Mouse (Mus musculus) midbrain, embryonic 14.5 days (tissue): ENCODE measurements around the gene Il6ra. TPM values are rescaled to one million over a fixed set of nuclear protein-coding genes. Genes with fewer than 3 reads are reported as not detected.

Experiments
- ATAC-seq: fragments of 200-750 bp; cut with Nextera tagmentation; 2 replicates; pipeline ENCODE4 v1.8.0; 2017; ENCODE audit warnings: moderate number of reproducible peaks, moderate library complexity; ENCODE audit not compliant: low FRiP score, low TSS enrichment
- DNase-seq: peaks from one replicate; pipeline ENCODE4 v3.0.0-alpha.2; 2015
- H3K27ac ChIP-seq: fragments of 300-500 bp; sonication (generic); replicated peaks from 2 replicates; pipeline ENCODE4 v1.5.1; 2014; ENCODE audit warnings: mild to moderate bottlenecking, low read depth, low read length, moderate library complexity
- H3K27me3 ChIP-seq: fragments of 300-500 bp; sonication (generic); 2 replicates; pipeline ENCODE4 v1.6.1; 2014; ENCODE audit warnings: low read length, control low read depth, mixed read lengths; ENCODE audit not compliant: control insufficient read depth, insufficient read depth
- H3K36me3 ChIP-seq: fragments of 300-500 bp; sonication (generic); 2 replicates; pipeline ENCODE4 v1.6.1; 2014; ENCODE audit warnings: low read length, control low read depth; ENCODE audit not compliant: control insufficient read depth, insufficient read depth
- H3K4me1 ChIP-seq: fragments of 300-500 bp; sonication (generic); 2 replicates; pipeline ENCODE4 v1.6.1; 2014; ENCODE audit warnings: mild to moderate bottlenecking, antibody characterized with exemption, low read length, control low read depth; ENCODE audit not compliant: control insufficient read depth, insufficient read depth
- H3K4me2 ChIP-seq: fragments of 300-500 bp; sonication (generic); 2 replicates; pipeline ENCODE4 v1.6.1; 2014; ENCODE audit warnings: mild to moderate bottlenecking, low read length, moderate library complexity
- H3K4me3 ChIP-seq: fragments of 300-500 bp; sonication (generic); replicated peaks from 2 replicates; pipeline ENCODE4 v1.5.1; 2014; ENCODE audit warnings: low read depth, low read length
- H3K9ac ChIP-seq: fragments of 300-500 bp; sonication (generic); replicated peaks from 2 replicates; pipeline ENCODE4 v1.6.1; 2014; ENCODE audit warnings: mild to moderate bottlenecking, low read length, moderate library complexity
- H3K9me3 ChIP-seq: fragments of 300-500 bp; sonication (generic); 2 replicates; pipeline ENCODE4 v1.6.1; 2016; ENCODE audit warnings: low read length, control low read depth, mixed read lengths; ENCODE audit not compliant: control insufficient read depth
- WGBS: fragments of 180-500 bp; shearing (Covaris S2); extraction: QIAGEN DNeasy Blood & Tissue Kit; methylation state at CpG from one replicate; pipeline ENCODE4 v1.1.7; 2014; 5-methylcytosine and 5-hydroxymethylcytosine counted together
- polyA plus RNA-seq: library from polyadenylated mRNA; unstranded; fragments of >200 nt; fragmentation: Nextera tagmentation; extraction: Ambion mirVana; gene quantifications from 2 replicates; pipeline ENCODE4 v1.2.1, GENCODE M21; 2014

The Il6ra gene
- polyA plus RNA-seq, 1 experiment from 2014 or later: 0.66 TPM

DNA sequence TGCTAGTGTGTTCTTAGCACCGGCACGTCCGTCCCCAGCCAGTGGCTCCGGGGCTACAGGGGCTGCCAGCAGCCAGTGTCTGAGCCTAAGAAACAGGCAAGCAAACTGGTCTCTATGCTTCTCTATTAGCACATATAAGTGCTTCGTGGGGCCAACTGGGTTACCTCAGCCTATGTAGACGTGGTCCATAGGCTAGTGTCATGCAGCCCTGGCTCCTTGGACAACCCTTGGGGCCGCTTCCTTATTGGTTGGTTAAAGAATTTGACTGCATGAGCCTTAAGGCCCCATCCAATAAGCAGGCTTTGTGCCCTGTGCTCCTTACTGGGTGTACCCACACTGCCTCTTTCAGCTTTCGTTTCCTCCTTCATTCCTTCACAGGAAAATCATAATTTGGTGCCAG is 37.2 kb downstream of the Il6ra start:
- no peak overlapping the region for H3K4me2 ChIP-seq
- H3K9me3 ChIP-seq: no peaks in the 10 kb centered on the region
- ATAC-seq (no peak), DNase-seq (no peak)
- peaks cover 3% of the 10 kb centered on the region; the same call in 1 of the 2 replicates for H3K27me3 ChIP-seq
- H3K27ac ChIP-seq: no peak overlapping the region
- no peaks in the 10 kb centered on the region for H3K4me1 ChIP-seq
- no peak overlapping the region for H3K4me3 ChIP-seq
- H3K9ac ChIP-seq: no peak overlapping the region
- H3K36me3 ChIP-seq: no peaks in the 10 kb centered on the region
- WGBS: 83% methylated on average over 8 of the region's 8 CpGs

DNA sequence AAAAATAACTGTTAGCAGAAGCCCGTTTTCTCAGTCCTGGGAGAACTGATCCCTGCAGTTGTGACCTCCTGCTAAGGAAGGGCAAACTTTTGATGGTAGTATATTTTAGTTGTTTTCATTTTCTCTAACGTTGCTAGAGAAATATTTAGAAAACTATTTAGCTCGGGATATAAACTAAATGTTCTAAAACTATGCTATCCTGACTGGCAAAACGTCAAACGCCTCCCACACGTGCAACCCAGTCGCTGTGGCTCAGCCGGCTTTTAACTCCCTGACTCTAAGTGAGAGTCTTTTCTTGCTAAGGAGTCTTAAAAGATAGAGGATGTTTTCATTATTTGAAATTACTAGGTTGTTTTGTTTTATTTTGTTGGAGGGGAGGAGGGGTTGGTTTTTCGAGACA is 38.0 kb downstream of the Il6ra start:
- ATAC-seq (no peak), DNase-seq (no peak)
- H3K9ac ChIP-seq: no peak overlapping the region
- 0 out of 2 replicates have a peak, but pooled peaks cover 3% of the 10 kb centered on the region for H3K27me3 ChIP-seq
- H3K4me1 ChIP-seq: no peaks in the 10 kb centered on the region
- 89% methylated on average over 9 of the region's 9 CpGs for WGBS
- H3K27ac ChIP-seq: no peak overlapping the region
- no peak overlapping the region for H3K4me2 ChIP-seq
- H3K4me3 ChIP-seq: no peak overlapping the region
- H3K36me3 ChIP-seq: no peaks in the 10 kb centered on the region
- no peaks in the 10 kb centered on the region for H3K9me3 ChIP-seq

DNA sequence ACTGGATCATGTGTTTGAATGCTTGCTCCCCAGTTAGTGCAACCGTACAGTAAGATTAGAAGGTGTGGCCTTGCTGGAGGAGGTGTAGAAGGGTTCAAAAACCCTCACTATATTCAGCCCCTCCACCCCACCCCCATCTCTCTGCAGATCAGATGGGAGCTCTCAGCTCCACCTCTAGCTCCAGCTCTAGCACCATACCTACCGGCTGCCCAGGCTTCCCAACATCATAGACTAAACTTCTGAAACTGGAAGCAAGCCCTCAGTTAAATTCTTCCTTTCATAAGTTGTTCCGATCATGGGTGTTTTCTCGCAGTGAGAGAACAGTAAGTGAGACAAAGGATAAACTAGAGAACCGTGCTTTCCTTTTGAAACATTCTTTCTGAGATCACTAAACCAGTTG is 38.9 kb downstream of the Il6ra start:
- Histone ChIP-seq H3K4me2 (no peak overlapping the region), H3K9me3 (no peaks in the 10 kb centered on the region), H3K4me1 (no peaks in the 10 kb centered on the region), H3K9ac (no peak overlapping the region), H3K27ac (no peak overlapping the region), H3K27me3 (0 out of 2 replicates have a peak, but pooled peaks cover 3% of the 10 kb centered on the region), H3K36me3 (no peaks in the 10 kb centered on the region), H3K4me3 (no peak overlapping the region)
- no peak for ATAC-seq
- DNase-seq: no peak
- 87% methylated on average over 5 of the region's 5 CpGs for WGBS

DNA sequence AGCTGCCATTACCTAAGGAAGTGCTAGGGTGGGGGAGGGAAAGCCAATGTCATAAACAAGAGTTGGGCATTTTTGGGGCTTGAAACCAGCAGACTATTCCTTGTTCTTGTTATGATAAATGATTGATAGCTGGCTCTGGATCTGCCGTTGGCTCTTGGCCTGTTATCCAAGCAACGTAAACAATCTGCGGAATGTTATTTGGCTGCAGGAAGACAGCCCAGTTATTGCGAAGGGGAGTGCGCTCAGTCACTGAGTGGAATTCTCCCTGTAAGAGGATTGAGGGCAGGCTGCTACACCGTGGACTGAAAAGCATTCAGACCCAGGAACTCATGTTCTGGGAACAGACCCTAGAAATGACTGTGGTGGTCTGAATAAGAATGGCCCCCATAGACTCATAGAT is 40.3 kb downstream of the Il6ra start:
- no peaks in the 10 kb centered on the region for H3K36me3 ChIP-seq
- H3K4me3 ChIP-seq: no peak overlapping the region
- DNase-seq: no peak
- ATAC-seq: no peak
- H3K9ac ChIP-seq: no peak overlapping the region
- H3K9me3 ChIP-seq: no peaks in the 10 kb centered on the region
- H3K27ac ChIP-seq: no peak overlapping the region
- 0 out of 2 replicates have a peak, but pooled peaks cover 2% of the 10 kb centered on the region for H3K4me1 ChIP-seq
- 0 out of 2 replicates have a peak, but pooled peaks cover 3% of the 10 kb centered on the region for H3K27me3 ChIP-seq
- H3K4me2 ChIP-seq: no peak overlapping the region
- 87% methylated on average over 6 of the region's 6 CpGs for WGBS

DNA sequence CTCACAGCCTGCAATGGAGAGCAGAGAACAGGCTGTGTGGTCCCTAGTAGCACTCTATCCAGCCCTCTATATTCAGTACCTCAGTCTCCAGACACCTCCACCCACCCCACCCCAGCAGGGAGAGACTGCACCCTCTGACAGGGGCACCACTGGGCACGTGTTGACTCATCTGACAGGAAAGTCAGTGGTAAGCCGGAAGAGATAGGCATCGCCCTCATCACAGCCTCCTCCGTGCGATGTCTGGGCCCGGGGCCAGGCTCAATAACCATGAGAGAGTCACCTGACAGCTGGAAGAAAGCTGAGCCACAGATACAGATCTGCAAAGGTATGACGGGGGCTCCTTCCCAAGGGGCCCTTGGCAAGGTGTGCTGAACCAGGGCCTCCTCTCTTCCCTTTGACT is 40.8 kb downstream of the Il6ra start:
- Histone ChIP-seq H3K27ac (no peak overlapping the region), H3K4me2 (no peak overlapping the region), H3K36me3 (no peaks in the 10 kb centered on the region), H3K9me3 (no peaks in the 10 kb centered on the region), H3K27me3 (0 out of 2 replicates have a peak, but pooled peaks cover 3% of the 10 kb centered on the region), H3K4me3 (no peak overlapping the region), H3K4me1 (0 out of 2 replicates have a peak, but pooled peaks cover 2% of the 10 kb centered on the region), H3K9ac (no peak overlapping the region)
- DNase-seq (no peak), ATAC-seq (no peak)
- WGBS: 91% methylated on average over 7 of the region's 7 CpGs

DNA sequence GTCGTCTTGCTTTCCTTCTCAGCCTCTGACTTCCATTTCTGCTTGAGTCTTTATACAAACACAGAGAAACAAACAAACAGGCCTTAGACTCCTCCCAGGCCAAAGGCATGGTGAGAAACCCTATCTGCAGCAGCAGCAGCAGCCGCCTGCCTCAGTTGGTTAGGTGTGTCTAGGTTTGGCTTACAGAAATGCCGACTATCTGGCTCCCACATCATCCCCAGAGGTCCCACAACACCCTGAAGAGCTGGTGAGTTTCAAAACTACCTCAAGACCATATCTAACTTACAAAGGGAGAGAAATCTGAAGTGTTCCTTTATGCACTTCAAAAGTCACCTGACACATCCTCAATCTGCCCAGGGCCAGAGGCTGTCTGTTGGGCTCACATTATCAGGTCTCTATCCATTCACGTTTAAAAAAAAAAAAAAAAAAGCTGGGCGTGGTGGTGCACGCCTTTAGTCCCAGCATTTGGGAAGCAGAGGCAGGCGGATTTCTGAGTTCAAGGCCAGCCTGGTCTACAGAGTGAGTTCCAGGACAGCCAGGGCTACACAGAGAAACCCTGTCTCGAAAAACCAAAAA is 41.6 kb downstream of the Il6ra start:
- Histone ChIP-seq H3K4me2 (no peak overlapping the region), H3K9ac (no peak overlapping the region), H3K9me3 (no peaks in the 10 kb centered on the region), H3K36me3 (no peaks in the 10 kb centered on the region), H3K4me3 (no peak overlapping the region), H3K27me3 (0 out of 2 replicates have a peak, but pooled peaks cover 3% of the 10 kb centered on the region), H3K4me1 (0 out of 2 replicates have a peak, but pooled peaks cover 2% of the 10 kb centered on the region), H3K27ac (no peak overlapping the region)
- DNase-seq: no peak
- no peak for ATAC-seq
- WGBS: 76% methylated on average over 8 of the region's 8 CpGs

DNA sequence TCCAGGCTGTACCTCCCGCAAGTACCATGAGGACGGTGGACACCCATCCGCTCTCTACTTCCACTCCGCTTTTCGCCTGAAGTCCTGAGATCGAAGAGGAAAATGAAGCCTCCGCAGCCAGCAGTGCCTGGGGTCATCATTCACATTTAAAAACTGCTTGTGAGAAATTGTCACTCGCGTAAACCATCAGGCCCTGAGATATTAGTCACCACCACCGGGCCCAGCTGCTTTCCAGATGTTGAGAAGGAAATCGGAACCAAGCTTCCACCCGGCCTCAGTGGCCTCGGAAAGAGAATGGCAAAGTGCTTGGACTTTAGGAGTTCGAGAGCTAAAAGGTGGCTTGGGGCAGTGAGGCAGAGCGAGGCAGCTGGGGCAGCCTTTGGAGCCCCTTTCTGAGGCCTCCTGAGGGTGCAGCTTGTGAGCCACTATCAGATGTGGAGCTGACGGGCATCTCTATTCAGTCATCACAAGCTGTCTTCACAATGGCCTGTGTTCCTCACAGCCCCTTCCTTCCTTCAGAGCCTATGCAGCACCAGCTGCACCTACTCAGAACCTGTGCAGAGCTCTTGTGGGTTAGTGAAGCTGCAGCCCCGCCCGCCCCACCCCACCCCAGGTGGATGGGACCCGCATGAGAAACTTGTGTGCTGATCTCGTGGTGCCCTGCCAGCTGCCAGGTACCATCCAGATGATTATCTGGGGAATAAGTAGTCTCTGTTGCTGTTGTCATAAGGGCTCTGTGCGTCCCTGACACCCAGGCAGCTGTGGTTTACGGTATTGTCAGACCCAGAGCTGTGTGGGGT is 42.3 kb downstream of the Il6ra start:
- Histone ChIP-seq H3K9me3 (no peaks in the 10 kb centered on the region), H3K27ac (no peak overlapping the region), H3K9ac (no peak overlapping the region), H3K36me3 (no peaks in the 10 kb centered on the region), H3K4me3 (no peak overlapping the region), H3K4me2 (no peak overlapping the region), H3K4me1 (0 out of 2 replicates have a peak, but pooled peaks cover 2% of the 10 kb centered on the region), H3K27me3 (0 out of 2 replicates have a peak, but pooled peaks cover 3% of the 10 kb centered on the region)
- ATAC-seq: no peak
- 79% methylated on average over 22 of the region's 22 CpGs for WGBS
- no peak for DNase-seq

DNA sequence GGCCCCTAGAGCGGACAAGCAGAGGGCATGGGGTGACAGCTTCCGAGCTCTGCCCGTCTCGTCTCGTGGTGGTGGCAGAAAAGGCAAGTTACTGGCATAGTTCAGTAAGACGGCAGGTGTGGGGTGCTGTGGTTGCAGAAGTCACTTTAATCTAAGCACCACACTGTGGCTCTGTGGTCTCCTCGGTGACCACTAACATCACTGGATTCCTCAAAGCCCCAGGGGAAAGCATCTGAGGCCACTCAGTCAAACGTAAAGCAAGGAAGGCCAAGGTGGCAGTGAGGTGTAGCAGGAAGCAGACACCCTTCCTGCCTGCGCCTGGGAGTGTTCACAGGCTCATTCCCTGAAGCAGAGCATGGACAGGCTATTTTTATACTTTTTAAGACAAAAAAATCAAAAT is 43.4 kb downstream of the Il6ra start:
- H3K27me3 ChIP-seq: 0 out of 2 replicates have a peak, but pooled peaks cover 2% of the 10 kb centered on the region

More for the DNA sequence above, 43.4 kb downstream of the Il6ra start:
- H3K36me3 ChIP-seq: no peaks in the 10 kb centered on the region
- no peak overlapping the region for H3K4me3 ChIP-seq
- H3K4me2 ChIP-seq: no peak overlapping the region
- H3K9ac ChIP-seq: no peak overlapping the region
- ATAC-seq: no peak
- 0 out of 2 replicates have a peak, but pooled peaks cover 2% of the 10 kb centered on the region for H3K4me1 ChIP-seq
- no peaks in the 10 kb centered on the region for H3K9me3 ChIP-seq
- 65% methylated on average over 9 of the region's 9 CpGs for WGBS
- no peak for DNase-seq
- no peak overlapping the region for H3K27ac ChIP-seq
